Mouse (Mus musculus): ENCODE data around the gene Nrip2. TPM values are rescaled to one million over a fixed set of nuclear protein-coding genes. Genes with fewer than 3 reads are reported as not detected.

The Nrip2 gene
- polyA plus RNA-seq, 1 experiment from 2014 or later: 3.1 TPM

- H3K4me1 ChIP-seq (replicated peaks; ENCODE audit: control insufficient read depth, insufficient read depth, low read length): no peaks in the 10 kb centered on the region
- ATAC-seq (ENCODE audit: low FRiP score) (no peak), DNase-seq (ENCODE audit: low spot score) (no peak)
- 87% methylated on average over 12 of the region's 12 CpGs for WGBS
- no peak overlapping the region for H3K4me2 ChIP-seq (replicated peaks; ENCODE audit: low read depth, low read length)
- no peak overlapping the region for H3K27ac ChIP-seq (ENCODE audit: low read depth, low read length)
- no peak overlapping the region for H3K4me3 ChIP-seq (ENCODE audit: low read depth, low read length)
- no peaks in the 10 kb centered on the region for H3K27me3 ChIP-seq (ENCODE audit: control insufficient read depth, insufficient read depth, low read length)
- H3K9ac ChIP-seq (ENCODE audit: low read depth, low read length): no peak overlapping the region
- H3K9me3 ChIP-seq (ENCODE audit: control insufficient read depth, low read length): no peaks in the 10 kb centered on the region
- H3K36me3 ChIP-seq (ENCODE audit: control insufficient read depth, insufficient read depth, low read length): no peaks in the 10 kb centered on the region
Observed at GRCm38 (mm10) chr6:128455835-128456605, 56.9 kb downstream of the Nrip2 start.

- Histone ChIP-seq H3K9ac (ENCODE audit: low read depth, low read length) (no peak overlapping the region), H3K9me3 (ENCODE audit: control insufficient read depth, low read length) (no peaks in the 10 kb centered on the region), H3K36me3 (ENCODE audit: control insufficient read depth, insufficient read depth, low read length) (no peaks in the 10 kb centered on the region), H3K27me3 (ENCODE audit: control insufficient read depth, insufficient read depth, low read length) (no peaks in the 10 kb centered on the region), H3K4me3 (ENCODE audit: low read depth, low read length) (no peak overlapping the region), H3K4me1 (replicated peaks; ENCODE audit: control insufficient read depth, insufficient read depth, low read length) (no peaks in the 10 kb centered on the region), H3K27ac (ENCODE audit: low read depth, low read length) (no peak overlapping the region), H3K4me2 (replicated peaks; ENCODE audit: low read depth, low read length) (no peak overlapping the region)
- ATAC-seq (ENCODE audit: low FRiP score): no peak
- no peak for DNase-seq (ENCODE audit: low spot score)
- WGBS: 84% methylated on average over 5 of the region's 5 CpGs
Observed at GRCm38 (mm10) chr6:128457186-128457585, 58.1 kb downstream of the Nrip2 start.

GRCm38 (mm10) chr6:128460321-128460720, 61.2 kb downstream of the Nrip2 start:
- 43% methylated on average over 2 of the region's 2 CpGs for WGBS
- DNase-seq (ENCODE audit: low spot score): no peak
- Histone ChIP-seq H3K27ac (ENCODE audit: low read depth, low read length) (no peak overlapping the region), H3K4me3 (ENCODE audit: low read depth, low read length) (no peak overlapping the region), H3K27me3 (ENCODE audit: control insufficient read depth, insufficient read depth, low read length) (no peaks in the 10 kb centered on the region), H3K36me3 (ENCODE audit: control insufficient read depth, insufficient read depth, low read length) (no peaks in the 10 kb centered on the region), H3K4me1 (replicated peaks; ENCODE audit: control insufficient read depth, insufficient read depth, low read length) (no peaks in the 10 kb centered on the region), H3K9me3 (ENCODE audit: control insufficient read depth, low read length) (no peaks in the 10 kb centered on the region), H3K9ac (ENCODE audit: low read depth, low read length) (no peak overlapping the region), H3K4me2 (replicated peaks; ENCODE audit: low read depth, low read length) (no peak overlapping the region)
- no peak for ATAC-seq (ENCODE audit: low FRiP score)

GRCm38 (mm10) chr6:128460729-128461503, 61.8 kb downstream of the Nrip2 start:
- no peaks in the 10 kb centered on the region for H3K4me1 ChIP-seq (replicated peaks; ENCODE audit: control insufficient read depth, insufficient read depth, low read length)
- ATAC-seq (ENCODE audit: low FRiP score) (no peak), DNase-seq (ENCODE audit: low spot score) (no peak)
- no peaks in the 10 kb centered on the region for H3K9me3 ChIP-seq (ENCODE audit: control insufficient read depth, low read length)
- 81% methylated on average over 14 of the region's 14 CpGs for WGBS
- no peaks in the 10 kb centered on the region for H3K27me3 ChIP-seq (ENCODE audit: control insufficient read depth, insufficient read depth, low read length)
- H3K9ac ChIP-seq (ENCODE audit: low read depth, low read length): no peak overlapping the region
- no peak overlapping the region for H3K4me3 ChIP-seq (ENCODE audit: low read depth, low read length)
- no peak overlapping the region for H3K4me2 ChIP-seq (replicated peaks; ENCODE audit: low read depth, low read length)
- H3K27ac ChIP-seq (ENCODE audit: low read depth, low read length): no peak overlapping the region
- no peaks in the 10 kb centered on the region for H3K36me3 ChIP-seq (ENCODE audit: control insufficient read depth, insufficient read depth, low read length)

- Histone ChIP-seq H3K36me3 (ENCODE audit: control insufficient read depth, insufficient read depth, low read length) (no peaks in the 10 kb centered on the region), H3K9ac (ENCODE audit: low read depth, low read length) (no peak overlapping the region), H3K4me3 (ENCODE audit: low read depth, low read length) (no peak overlapping the region), H3K27ac (ENCODE audit: low read depth, low read length) (no peak overlapping the region), H3K9me3 (ENCODE audit: control insufficient read depth, low read length) (no peaks in the 10 kb centered on the region), H3K4me2 (replicated peaks; ENCODE audit: low read depth, low read length) (no peak overlapping the region), H3K4me1 (replicated peaks; ENCODE audit: control insufficient read depth, insufficient read depth, low read length) (no peaks in the 10 kb centered on the region), H3K27me3 (ENCODE audit: control insufficient read depth, insufficient read depth, low read length) (no peaks in the 10 kb centered on the region)
- no peak for DNase-seq (ENCODE audit: low spot score)
- ATAC-seq (ENCODE audit: low FRiP score): no peak
Observed at GRCm38 (mm10) chr6:128461606-128462005, 62.5 kb downstream of the Nrip2 start.

- Histone ChIP-seq H3K27ac (ENCODE audit: low read depth, low read length) (no peak overlapping the region), H3K9ac (ENCODE audit: low read depth, low read length) (no peak overlapping the region), H3K9me3 (ENCODE audit: control insufficient read depth, low read length) (no peaks in the 10 kb centered on the region), H3K27me3 (ENCODE audit: control insufficient read depth, insufficient read depth, low read length) (no peaks in the 10 kb centered on the region), H3K36me3 (ENCODE audit: control insufficient read depth, insufficient read depth, low read length) (no peaks in the 10 kb centered on the region), H3K4me2 (replicated peaks; ENCODE audit: low read depth, low read length) (no peak overlapping the region), H3K4me1 (replicated peaks; ENCODE audit: control insufficient read depth, insufficient read depth, low read length) (no peaks in the 10 kb centered on the region), H3K4me3 (ENCODE audit: low read depth, low read length) (no peak overlapping the region)
- WGBS: 85% methylated on average over 4 of the region's 4 CpGs
- DNase-seq (ENCODE audit: low spot score): no peak
- no peak for ATAC-seq (ENCODE audit: low FRiP score)
Observed at GRCm38 (mm10) chr6:128464996-128465395, 65.9 kb downstream of the Nrip2 start.

Other genes starting within 250 kb of the Nrip2 start
- 1.4 and 1.7 TPM in 2 replicates for gene Tead4, start 98.5 kb upstream of the Nrip2 start, polyA plus RNA-seq (2014; fragmentation: Nextera tagmentation; extraction: Ambion mirVana)
- gene Tulp3, start 43.4 kb upstream of the Nrip2 start, polyA plus RNA-seq (2014; fragmentation: Nextera tagmentation; extraction: Ambion mirVana): 15.7 and 23.4 TPM in 2 replicates
- gene Rhno1, start 36.4 kb upstream of the Nrip2 start, polyA plus RNA-seq (2014; fragmentation: Nextera tagmentation; extraction: Ambion mirVana): 164 and 173 TPM in 2 replicates
- gene Foxm1, start 36.3 kb upstream of the Nrip2 start, polyA plus RNA-seq (2014; fragmentation: Nextera tagmentation; extraction: Ambion mirVana): 39.6 and 46.1 TPM in 2 replicates
- gene Tex52, start 23.8 kb upstream of the Nrip2 start, polyA plus RNA-seq (2014; fragmentation: Nextera tagmentation; extraction: Ambion mirVana): 0.40 and 0.42 TPM in 2 replicates
- not detected in 2 replicates for gene Gm44596, start 23.8 kb upstream of the Nrip2 start, polyA plus RNA-seq (2014; fragmentation: Nextera tagmentation; extraction: Ambion mirVana)
- gene Itfg2, start 25.6 kb downstream of the Nrip2 start, polyA plus RNA-seq (2014; fragmentation: Nextera tagmentation; extraction: Ambion mirVana): 28.4 and 32.2 TPM in 2 replicates
- 434 and 533 TPM in 2 replicates for gene Fkbp4, start 39.4 kb downstream of the Nrip2 start, polyA plus RNA-seq (2014; fragmentation: Nextera tagmentation; extraction: Ambion mirVana)
- gene Pzp, start 127.4 kb downstream of the Nrip2 start, polyA plus RNA-seq (2014; fragmentation: Nextera tagmentation; extraction: Ambion mirVana): not detected in 2 replicates
- gene A2ml1, start 182.3 kb downstream of the Nrip2 start, polyA plus RNA-seq (2014; fragmentation: Nextera tagmentation; extraction: Ambion mirVana): not detected in 2 replicates
- gene Klrb1a, start 224.2 kb downstream of the Nrip2 start, polyA plus RNA-seq (2014; fragmentation: Nextera tagmentation; extraction: Ambion mirVana): not detected in 2 replicates